Mouse (Mus musculus) urinary bladder, postnatal 36 days (tissue): Measurements from ENCODE around the gene Spef1.

Experiments used
- DNase-seq, 2 experiments: peaks; one replicate each; pipeline ENCODE4 v3.0.0; 2022; ENCODE audit warnings: low spot score in 2 of 2, mixed read lengths in 1 of 2

Spef1 gene

DNA sequence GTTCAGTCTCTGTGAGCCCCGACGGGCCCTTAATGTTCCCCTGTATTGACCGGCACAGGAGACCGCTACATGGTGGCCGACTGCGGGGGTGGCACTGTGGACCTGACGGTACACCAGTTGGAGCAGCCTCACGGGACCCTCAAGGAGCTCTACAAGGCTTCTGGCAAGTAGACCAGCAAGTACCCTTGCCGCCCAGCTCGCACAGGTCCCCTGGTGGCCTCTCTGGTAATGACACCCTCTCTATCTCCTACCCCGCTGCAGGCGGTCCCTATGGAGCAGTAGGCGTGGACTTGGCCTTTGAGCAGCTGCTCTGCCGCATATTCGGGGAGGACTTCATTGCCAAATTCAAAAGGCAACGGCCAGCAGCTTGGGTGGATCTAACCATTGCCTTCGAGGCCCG lies 44.5 kb downstream of the Spef1 start:
- peak; percentile 56 to 84 for DNase-seq

DNA sequence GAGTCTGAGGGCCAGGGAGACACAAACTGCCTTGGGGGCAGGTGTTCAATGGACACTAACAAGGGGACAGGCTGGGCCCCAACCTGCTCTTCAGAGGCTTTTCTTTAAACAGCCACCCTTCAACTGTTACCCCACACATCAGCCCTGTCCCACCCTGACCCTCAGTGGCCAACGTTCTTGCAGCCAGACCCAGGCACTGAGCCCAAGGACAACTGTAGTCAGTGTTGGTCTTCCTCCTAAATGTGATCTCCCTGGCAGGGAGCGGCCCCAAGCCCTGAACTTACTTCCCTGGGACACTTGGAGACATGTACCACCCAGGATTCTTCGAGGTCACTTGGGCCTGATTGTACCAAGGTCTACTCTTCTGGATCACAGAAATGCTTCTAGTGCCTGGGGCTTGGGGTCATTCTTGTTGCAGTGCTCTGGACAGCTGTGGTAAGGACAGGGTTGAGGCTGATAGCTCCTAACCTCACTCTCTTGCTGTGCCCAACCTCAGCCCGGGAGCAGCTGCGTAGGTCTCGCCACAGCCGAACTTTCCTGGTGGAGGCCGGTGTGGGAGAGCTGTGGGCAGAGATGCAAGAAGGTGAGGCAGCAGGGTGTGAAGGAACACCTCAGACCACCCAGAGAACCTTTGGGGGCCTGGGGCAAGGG lies 45.6 kb downstream of the Spef1 start:
- no peak for DNase-seq

DNA sequence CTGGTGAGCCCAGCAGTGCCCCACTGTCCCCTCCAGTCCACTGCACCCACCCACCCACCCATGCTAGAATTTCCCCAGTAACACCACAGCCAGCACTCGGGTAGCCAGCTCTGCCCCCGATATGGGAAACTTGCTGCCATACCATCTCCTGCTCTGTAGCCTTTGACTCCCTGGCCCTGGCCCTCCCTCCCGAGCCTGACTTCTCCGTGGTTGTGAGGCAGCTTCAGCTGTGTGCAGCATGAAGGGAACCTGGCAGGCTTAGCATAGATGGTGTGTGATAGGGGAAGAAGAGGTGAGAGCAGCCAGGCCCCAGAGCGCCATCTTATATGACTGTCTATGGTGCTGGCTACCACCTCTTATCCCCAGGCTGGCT lies 46.6 kb downstream of the Spef1 start:
- DNase-seq, result no peak

DNA sequence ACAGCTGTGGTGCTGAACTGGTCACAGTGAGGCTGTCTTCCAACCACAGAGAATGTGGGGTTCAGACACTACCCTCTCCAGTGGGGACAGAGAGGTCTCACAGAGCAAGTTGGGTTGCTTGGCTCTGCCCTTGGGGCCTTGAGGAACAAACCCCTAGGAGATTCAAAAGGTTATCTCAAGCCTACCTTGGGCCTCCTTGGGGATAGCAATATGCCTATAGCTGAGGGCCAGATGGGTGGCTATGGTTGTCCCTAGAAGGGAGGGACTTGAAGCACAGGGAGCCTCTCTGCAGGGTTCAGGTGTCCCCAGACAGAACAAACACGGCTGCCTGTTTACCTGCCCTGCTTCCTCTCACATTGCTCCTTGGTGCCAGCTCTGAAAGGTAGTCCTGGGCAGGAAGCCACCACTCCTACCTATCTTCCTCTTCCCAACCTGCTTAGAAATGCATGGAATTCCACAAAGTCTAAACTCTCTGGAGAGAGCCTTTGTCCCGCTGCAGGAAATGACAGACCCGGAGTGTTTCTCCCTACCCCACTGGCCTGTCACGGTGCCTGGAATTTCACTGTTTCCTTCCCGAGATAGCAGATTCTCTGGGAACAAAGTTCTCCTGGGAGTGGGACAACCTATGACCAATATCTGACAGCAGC lies 47.1 kb downstream of the Spef1 start:
- no peak for DNase-seq

DNA sequence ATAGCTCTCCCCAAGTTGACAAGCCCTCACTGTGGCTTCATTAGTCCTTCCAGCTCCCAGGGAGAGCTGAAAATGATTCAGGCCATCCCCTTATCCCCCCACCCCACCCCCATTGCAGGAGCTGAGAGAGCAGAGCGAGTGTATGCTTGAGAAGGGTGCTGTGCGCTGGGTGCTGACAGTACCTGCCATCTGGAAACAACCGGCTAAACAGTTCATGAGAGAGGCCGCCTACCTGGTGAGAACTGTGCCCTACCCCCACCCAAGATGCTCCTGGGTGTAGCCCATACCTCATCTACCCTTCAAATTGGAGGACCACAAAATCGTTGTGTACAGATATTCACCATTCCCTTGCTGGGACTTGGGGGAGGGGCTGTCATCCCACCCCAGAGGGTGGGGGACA lies 47.8 kb downstream of the Spef1 start:
- no peak for DNase-seq

DNA sequence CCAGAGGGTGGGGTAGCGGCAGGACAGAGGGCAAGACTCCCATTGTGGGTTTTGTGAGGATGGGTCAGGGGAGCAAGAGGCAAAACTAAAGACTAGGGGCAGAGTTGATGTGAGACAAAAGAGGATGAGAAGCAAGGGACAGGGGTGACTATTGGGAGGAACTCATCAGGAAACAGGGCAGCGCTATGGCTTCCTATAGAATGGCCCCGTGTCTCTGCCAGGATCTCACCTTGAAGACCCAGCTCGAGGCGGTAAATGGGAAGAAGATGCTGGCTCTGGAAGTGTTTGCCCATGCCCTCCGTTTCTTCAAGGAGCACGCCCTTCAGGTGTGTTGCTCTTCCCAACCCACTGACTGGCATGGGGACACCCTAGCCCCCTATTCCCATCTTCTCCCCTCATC lies 48.3 kb downstream of the Spef1 start:
- DNase-seq, result no peak

DNA sequence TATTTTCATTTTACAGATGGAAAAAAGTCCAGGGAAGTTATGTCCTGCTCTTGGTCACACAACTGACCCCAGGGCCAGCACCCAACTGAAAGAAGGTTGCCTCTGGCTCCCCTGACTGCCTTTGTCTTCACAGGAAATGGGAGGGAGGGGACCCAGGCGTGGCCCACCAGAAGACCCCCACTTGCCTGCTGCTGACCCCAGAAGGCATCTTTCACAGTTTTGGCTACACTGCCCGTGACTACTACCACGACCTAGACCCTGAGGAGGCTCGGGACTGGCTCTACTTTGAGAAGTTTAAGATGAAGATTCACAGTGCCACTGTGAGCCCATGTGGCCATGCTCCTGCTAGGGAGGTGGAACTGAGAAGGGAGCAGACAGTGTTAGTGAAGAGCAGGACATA lies 48.8 kb downstream of the Spef1 start:
- DNase-seq, result no peak

DNA sequence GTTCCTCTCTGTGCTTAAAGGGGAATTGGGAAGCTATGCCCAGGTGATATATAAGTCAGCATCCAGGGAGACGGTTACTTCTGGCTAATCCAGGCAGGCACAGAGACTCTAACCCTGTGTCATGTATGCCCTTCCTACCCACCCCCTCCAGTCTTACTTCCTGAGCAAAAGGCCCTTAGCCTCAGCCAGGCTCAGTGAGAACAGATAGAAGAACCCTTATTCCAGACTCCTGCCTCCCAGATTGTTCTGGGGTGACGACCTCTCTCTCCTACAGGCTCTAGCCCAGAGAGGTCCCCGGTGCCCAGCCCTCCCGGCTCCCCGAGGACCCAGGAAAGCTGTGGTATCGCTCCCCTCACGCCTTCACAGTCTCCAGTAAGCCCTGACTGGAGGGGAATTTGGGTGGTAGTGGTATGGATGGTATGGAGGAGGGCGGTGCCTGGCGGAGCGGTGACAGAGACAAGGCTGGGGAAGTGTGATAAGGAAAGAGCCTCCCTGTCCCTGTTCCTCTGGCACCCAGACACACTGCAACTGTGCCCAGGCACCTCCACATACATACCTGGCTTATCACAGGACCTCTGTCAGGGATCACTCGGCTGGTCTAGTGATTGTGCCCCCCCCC lies 51.5 kb downstream of the Spef1 start:
- DNase-seq, result no peak

DNA sequence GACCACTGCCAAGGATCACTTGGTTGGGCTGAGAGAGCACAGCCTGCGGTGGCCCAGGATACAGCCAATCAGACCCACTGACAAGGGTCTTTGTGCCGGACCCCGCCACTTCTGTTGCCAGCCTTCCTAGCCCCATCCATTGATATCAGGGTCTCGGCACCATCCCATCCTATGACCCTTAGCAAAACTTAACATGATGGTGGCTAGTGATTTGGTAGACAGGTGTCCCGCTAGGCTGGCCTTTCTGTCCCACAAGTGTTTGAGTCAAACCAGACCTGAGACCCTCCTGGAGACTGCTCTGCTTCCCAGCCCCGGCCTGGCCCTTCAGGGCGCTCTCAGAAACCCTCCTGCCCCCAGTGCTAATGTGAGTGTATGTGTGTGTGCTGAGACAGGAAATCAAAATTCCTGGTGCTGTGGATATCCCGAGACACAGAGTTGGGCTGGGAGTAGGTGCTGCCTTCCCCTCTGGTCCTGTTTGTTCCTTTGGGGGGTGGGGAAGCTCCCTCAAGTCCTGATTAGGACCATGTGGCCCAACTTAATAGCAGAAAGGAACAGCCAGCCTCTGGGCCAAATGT lies 52.2 kb downstream of the Spef1 start:
- DNase-seq, result no peak

DNA sequence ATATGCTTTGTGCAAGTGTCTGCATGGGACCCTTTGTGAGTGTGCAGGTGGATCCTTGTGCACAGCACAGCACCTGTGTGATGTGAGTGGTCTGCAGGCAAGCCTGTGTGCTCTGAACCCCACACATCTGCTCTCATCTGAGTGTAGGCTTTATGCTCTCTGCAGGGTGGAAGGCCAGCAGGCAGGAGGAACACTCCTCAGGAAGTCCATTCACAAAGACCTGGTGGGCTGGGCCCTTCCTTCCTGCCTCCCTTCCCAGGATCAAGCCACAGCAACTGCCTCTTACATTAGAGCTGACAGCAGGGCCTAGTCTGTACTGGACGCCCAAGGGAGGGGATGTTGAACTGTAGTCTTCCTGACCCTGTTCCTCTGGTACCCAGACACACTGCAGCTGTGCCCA lies 52.7 kb downstream of the Spef1 start:
- DNase-seq, result no peak

DNA sequence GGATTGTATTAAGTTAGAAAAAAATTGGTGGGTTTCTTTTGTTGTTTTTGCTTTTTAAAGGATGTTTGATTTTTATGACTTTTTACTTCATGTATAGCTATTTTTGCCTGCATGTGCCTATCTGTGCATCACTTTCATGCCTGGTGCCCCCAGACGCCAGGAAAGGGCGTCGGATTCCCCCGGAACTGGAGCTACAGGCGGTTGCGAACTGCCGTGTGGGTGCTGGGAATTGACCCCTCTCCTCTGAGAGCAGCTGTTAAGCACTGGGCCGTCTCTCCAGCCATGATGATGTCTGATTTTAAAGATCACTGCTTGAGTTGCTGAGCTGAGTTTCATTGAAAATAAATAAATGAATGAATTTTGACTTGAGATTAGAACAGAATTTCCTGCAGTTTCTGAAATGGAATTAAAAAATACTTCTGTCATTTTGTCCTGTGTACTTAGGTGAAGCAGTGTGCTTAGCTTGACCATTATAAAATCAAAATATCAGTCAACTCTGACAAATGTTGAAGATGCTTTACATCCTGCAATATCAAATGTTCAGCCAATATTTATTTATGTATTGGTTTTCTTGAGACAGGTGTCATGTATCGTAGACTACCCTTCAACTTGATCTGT lies 54.0 kb downstream of the Spef1 start, which contains the start of gene Gm11037:
Gm11037 (plus strand) TSS at position 568 of the 618 bp plus-strand sequence.
- DNase-seq, result no peak

DNA sequence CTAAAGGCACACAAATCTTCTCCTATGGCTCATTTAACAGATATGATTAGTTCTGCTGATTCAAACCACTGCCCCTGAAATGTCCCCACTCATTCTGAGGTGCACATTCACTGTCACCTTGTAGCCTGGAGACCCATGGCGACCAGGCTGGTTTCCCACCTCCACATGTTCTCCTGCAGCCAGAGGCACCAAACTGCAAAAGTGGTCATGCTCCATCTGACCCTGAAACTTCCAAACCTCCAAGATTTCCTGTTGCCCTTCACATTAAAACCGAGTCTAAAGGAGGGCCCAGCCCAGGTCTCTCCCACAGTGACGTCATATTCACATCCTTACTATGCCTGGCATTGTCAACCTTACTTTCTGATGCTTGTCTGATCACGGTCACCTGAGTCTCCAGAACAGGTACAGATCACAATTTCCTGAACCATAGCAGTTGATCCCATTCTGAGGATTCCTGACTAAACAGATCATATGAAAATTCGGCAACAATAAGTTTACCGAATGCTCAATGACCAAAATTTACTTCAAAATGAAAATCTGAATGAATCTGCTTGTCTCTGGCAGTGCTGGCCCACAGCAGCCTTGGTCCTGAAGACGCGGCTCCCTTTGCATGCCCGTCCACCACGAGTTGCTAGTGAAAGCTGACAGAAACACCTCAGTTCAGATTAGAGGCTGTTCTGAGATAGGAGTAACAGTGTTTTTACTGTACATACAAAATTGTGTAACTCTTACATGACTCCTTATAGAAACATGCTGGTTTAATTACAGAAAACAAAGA lies 54.8 kb downstream of the Spef1 start:
- DNase-seq, result no peak

DNA sequence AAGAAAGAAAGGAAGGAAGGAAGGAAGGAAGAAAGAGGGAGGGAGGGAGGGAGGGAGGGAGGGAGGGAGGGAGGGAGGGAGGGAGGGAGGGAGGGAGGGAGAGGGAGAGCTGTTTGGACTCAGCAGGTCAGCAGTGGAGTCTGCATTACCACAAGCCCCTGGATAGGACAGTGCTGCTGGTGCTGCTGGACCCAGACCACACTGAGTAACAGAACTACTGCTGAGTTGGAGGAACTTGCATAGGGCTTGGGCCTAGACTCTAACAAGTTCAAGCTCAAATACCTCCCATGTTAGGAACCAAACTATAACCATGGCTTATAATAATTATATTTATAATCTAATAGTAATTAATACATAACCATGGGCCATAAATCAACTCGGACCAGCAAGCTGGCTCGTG lies 56.2 kb downstream of the Spef1 start:
- no peak for DNase-seq

DNA sequence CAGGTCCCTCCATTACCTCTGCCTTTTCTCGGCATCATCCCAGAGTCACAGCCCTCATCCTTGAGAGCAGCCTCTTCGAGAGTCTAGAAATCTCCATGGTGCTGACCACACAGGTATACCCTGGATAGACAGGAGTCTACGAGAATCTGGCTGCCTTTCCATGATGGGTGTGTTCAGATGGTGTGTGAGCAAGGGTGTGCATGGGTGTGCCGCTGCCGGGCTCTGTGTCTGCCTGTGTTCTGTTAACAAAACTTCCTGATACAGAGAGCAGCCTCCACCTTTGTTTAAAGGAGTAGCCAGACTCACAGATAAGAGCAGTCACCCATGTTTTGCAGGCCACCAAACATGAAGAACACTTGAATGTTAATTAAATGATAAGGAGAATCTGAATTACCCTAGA lies 57.2 kb downstream of the Spef1 start:
- DNase-seq, result no peak

DNA sequence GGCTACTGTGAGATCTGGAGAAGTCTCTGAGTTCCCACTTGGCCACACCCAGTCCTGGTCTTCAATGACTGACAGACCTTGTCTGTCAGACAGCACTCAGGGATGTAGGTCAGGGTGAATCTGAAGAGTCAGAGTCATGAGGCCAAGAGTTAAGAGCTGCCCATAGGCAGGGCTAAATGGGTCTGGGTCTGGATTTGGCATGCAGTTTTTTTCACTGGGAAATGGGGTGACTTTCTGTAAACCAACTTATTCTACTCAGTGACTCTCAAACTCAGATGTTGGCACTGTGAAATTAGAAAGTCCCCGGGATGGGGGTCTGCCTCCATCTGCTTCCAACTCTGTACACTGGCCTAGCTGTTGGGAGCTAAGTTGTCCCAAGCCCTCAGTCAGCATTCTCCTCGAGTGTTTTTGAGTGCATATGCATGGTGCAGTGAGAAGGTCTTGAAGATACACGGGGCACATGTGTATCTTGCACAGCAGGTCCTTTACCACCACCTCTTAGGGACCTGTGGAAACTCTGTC lies 58.4 kb downstream of the Spef1 start:
- no peak for DNase-seq

DNA sequence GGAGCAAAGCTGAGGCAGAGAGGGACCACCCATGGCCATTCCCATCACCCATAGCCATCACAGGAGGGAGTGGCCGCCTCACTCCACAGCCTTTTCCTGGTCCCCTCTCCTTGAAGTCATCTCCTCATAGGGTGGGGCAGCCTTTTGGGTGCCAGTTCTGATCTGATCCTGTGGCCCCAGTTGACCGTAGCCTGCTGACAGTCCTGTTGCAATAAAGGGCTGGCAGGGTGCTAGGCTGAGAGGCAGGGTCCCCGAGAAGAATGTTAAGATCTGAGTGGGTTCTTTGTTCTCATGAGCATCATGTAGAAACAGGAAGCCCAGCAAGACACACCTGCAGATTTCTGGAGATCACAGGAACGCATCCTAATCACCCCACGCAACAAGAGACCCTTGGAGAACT lies 58.9 kb downstream of the Spef1 start:
- no peak for DNase-seq

DNA sequence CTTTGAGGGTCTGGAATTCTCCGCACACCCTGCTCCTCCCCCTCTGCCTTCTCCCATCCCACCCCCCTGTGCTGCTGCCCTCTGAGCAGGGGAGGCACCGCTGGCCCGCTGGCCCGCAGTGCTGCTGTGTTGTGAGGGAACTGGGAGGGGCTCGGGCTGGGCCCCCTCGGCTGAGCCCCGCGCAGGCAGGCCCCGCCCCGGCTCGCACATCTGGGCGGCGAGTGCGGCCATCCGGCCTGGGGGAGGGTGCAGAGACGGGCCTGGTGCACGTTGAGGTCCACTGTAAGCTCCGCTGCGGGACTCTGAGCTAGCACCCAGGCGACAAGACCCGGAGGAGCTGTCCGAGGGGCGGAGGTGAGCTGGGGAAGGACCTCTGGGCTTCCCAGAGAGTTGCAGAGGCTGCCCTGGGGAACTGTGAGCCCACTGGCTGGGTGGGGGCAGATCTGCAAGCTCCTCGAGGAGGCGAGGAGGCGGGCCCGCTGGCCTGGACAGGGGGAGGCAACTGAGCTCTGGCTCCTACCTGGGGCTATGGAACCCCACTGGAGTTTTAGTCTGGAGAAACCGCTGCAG lies 59.8 kb downstream of the Spef1 start, which contains the start of gene Hspa12b:
Hspa12b (plus strand) TSS at position 120 of the 570 bp plus-strand sequence.
- DNase-seq, result peak in 1 of 2 experiments; percentile 55

DNA sequence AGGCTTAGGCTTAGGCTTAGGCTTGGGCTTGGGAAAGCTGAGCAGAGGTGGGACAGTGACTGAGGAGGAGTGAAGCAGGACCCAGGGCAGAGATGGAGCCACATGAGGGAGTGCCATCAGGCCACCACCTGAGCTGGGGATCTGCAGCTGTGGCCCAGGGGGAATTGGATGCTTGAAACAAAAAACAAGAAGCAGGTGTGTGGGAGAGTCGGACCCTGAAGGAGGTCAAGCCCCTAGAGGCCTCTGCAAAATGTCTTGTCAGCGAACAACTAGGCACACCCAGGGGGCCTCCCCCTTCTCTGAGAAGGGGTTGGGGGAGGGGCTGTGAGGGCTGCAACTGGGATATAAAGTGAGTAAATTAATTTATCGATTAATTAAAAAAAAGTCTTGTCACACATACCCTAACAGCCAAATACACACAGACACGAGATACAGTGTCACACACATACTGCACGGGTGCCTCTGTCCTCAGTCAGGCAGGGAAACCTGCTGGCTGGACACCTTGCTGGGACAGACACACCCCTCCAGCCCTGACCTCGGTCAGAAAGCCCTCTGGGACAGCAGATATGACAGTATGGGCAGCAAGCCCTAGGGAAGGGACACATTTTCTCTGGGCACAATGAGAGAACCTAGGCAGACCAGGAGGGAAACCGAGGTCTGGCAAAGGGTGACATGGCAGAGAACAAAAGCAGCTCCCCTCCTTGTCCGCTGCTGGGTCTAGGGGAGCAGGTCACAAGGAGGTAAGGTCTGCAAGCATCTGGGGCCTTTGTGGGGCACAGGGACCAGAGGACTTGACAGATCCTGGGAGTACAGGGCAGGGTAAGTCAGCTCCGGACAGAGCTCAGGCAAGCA lies 60.9 kb downstream of the Spef1 start:
- no peak for DNase-seq

DNA sequence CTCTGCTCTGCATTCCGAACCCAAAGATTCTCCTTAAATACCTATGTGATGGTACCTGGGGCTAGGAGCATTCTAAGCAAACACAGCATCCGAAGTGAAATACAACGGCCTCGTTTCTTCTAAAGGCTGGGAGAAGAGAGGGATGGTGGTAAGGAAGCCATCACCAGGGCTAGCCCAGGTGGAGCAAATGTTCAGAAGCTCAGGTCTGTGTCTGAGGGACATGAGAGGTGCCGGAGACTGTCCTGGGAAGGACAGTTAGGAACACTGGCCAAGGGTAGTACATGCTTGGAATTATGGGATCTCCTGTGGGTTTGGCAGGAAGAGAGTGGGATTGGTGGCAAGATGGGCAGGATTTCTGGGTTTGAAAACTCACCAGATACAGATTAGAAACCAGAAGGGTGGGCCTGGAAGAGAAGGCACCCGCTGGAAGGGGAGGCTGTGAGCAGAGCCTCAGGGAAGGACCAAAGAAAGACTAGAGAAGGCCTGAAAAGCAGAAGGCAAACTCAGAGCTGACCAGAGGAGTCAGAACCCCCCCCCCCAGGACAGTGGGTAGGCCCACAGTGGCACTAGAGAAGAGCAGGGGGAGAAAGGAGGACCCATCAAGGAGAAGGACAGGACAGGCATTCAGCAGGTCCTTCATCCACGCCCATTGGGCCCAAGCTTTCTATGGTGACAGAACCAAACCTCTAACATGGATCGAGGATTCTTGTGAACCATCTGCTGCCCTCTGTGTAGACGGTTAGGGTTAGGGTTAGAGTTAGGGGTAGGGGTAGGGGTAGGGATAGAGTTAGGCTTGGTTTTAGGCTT lies 61.7 kb downstream of the Spef1 start:
- no peak for DNase-seq
